Mouse (Mus musculus) heart, embryonic 12.5 days (tissue): ENCODE measurements around the gene Glra1. TPM values are rescaled to one million over a fixed set of nuclear protein-coding genes. Genes with fewer than 3 reads are reported as not detected.

ENCODE experiments used
- ATAC-seq: fragments of 200-750 bp; cut with Nextera tagmentation; 2 replicates; pipeline ENCODE4 v1.8.0; 2017; ENCODE audit warnings: moderate TSS enrichment, moderate library complexity; ENCODE audit not compliant: insufficient number of reproducible peaks, low FRiP score
- H3K27ac ChIP-seq: fragments of 300-500 bp; sonication (generic); 2 replicates; pipeline ENCODE4 v1.5.1; 2016; ENCODE audit warnings: mild to moderate bottlenecking, moderate library complexity; ENCODE audit not compliant: poor library complexity, severe bottlenecking
- H3K27me3 ChIP-seq: fragments of 300-500 bp; sonication (generic); replicated peaks from 2 replicates; pipeline ENCODE4 v1.6.1; 2016; ENCODE audit warnings: mild to moderate bottlenecking, moderate library complexity
- H3K36me3 ChIP-seq: fragments of 300-500 bp; sonication (generic); 2 replicates; pipeline ENCODE4 v1.6.1; 2016; ENCODE audit warnings: mild to moderate bottlenecking, moderate library complexity
- H3K4me1 ChIP-seq: fragments of 300-500 bp; sonication (generic); replicated peaks from 2 replicates; pipeline ENCODE4 v1.6.1; 2016; ENCODE audit warnings: mild to moderate bottlenecking
- H3K4me2 ChIP-seq: fragments of 300-500 bp; sonication (generic); 2 replicates; pipeline ENCODE4 v1.6.1; 2016; ENCODE audit warnings: mild to moderate bottlenecking, moderate library complexity
- H3K4me3 ChIP-seq: fragments of 300-500 bp; sonication (generic); 2 replicates; pipeline ENCODE4 v1.5.1; 2016; ENCODE audit warnings: mild to moderate bottlenecking
- H3K9ac ChIP-seq: fragments of 300-500 bp; sonication (generic); 2 replicates; pipeline ENCODE4 v1.6.1; 2016; ENCODE audit warnings: mild to moderate bottlenecking, moderate library complexity
- H3K9me3 ChIP-seq: fragments of 300-500 bp; sonication (generic); replicated peaks from 2 replicates; pipeline ENCODE4 v1.6.1; 2016; ENCODE audit warnings: mild to moderate bottlenecking, moderate library complexity
- WGBS: fragments of 180-500 bp; shearing (Covaris S2); methylation state at CpG from one replicate; pipeline ENCODE4 v1.1.7; 2016; 5-methylcytosine and 5-hydroxymethylcytosine counted together
- polyA plus RNA-seq: library from polyadenylated mRNA; unstranded; fragments of >200 nt; fragmentation: Nextera tagmentation; extraction: Ambion mirVana; gene quantifications from 2 replicates; pipeline ENCODE4 v1.2.1, GENCODE M21; 2016

Gene Glra1
- polyA plus RNA-seq, 1 experiment from 2014 or later = not detected

DNA sequence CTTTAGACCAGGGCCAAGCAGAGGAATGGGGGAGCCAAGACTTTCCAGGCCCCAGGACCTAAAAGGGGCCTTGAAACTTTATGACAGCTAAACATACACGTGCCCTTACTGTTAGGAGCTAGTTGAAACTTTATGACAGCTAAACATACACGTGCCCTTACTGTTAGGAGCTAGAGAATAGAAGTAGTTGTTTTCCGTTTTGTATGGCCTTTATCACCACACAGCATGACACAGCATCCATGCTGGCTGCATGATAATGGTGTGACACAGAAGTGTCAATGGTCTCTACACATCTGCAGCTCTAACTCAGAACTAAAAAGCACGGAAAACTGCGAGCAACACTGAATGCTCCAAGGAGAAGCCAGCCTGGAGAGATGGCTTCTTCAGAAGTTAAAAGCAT lies 90.3 kb downstream of the Glra1 start:
- no peak overlapping the region for H3K27ac ChIP-seq
- no peaks in the 10 kb centered on the region for H3K27me3 ChIP-seq
- no peaks in the 10 kb centered on the region for H3K36me3 ChIP-seq
- H3K4me3 ChIP-seq = no peak overlapping the region
- H3K4me2 ChIP-seq = no peak overlapping the region
- ATAC-seq = 0 out of 2 replicates have a peak, but pooled peaks have one; percentile 50
- H3K4me1 ChIP-seq = no peaks in the 10 kb centered on the region
- no peaks in the 10 kb centered on the region for H3K9me3 ChIP-seq
- 61% methylated on average over 5 of the region's 5 CpGs for WGBS
- H3K9ac ChIP-seq = no peak overlapping the region

- Histone ChIP-seq H3K36me3 (no peaks in the 10 kb centered on the region), H3K9me3 (no peaks in the 10 kb centered on the region), H3K4me2 (no peak overlapping the region), H3K4me3 (no peak overlapping the region), H3K27me3 (no peaks in the 10 kb centered on the region), H3K27ac (no peak overlapping the region), H3K4me1 (no peaks in the 10 kb centered on the region), H3K9ac (no peak overlapping the region)
- WGBS = 56% methylated on average over 5 of the region's 5 CpGs
- ATAC-seq = no peak
Measured at GRCm38 (mm10) chr11:55511374-55511773, 96.6 kb downstream of the Glra1 start.

GRCm38 (mm10) chr11:55505485-55505884 lies 102.5 kb downstream of the Glra1 start:
- no peaks in the 10 kb centered on the region for H3K4me1 ChIP-seq
- H3K27me3 ChIP-seq = no peaks in the 10 kb centered on the region
- no peak for ATAC-seq
- H3K4me2 ChIP-seq = no peak overlapping the region
- WGBS = 82% methylated on average over 3 of the region's 3 CpGs
- peaks cover 30% of the 10 kb centered on the region for H3K36me3 ChIP-seq
- H3K9me3 ChIP-seq = no peaks in the 10 kb centered on the region
- H3K4me3 ChIP-seq = no peak overlapping the region
- no peak overlapping the region for H3K27ac ChIP-seq
- no peak overlapping the region for H3K9ac ChIP-seq

- Histone ChIP-seq H3K27ac (no peak overlapping the region), H3K27me3 (no peaks in the 10 kb centered on the region), H3K9ac (no peak overlapping the region), H3K4me2 (no peak overlapping the region), H3K4me3 (no peak overlapping the region), H3K36me3 (peaks cover 53% of the 10 kb centered on the region), H3K9me3 (no peaks in the 10 kb centered on the region), H3K4me1 (no peaks in the 10 kb centered on the region; the same call in 1 of the 2 replicates)
- 91% methylated on average over 5 of the region's 5 CpGs for WGBS
- ATAC-seq = no peak
Measured at GRCm38 (mm10) chr11:55502886-55503285, 105.1 kb downstream of the Glra1 start.

GRCm38 (mm10) chr11:55501955-55502531 lies 106.0 kb downstream of the Glra1 start:
- Histone ChIP-seq H3K9me3 (no peaks in the 10 kb centered on the region), H3K9ac (no peak overlapping the region), H3K27me3 (no peaks in the 10 kb centered on the region), H3K4me2 (no peak overlapping the region), H3K27ac (no peak overlapping the region), H3K4me3 (no peak overlapping the region), H3K4me1 (peaks cover 7% of the 10 kb centered on the region), H3K36me3 (peaks cover 62% of the 10 kb centered on the region)
- no peak for ATAC-seq
- WGBS = 89% methylated on average over 8 of the region's 8 CpGs

DNA sequence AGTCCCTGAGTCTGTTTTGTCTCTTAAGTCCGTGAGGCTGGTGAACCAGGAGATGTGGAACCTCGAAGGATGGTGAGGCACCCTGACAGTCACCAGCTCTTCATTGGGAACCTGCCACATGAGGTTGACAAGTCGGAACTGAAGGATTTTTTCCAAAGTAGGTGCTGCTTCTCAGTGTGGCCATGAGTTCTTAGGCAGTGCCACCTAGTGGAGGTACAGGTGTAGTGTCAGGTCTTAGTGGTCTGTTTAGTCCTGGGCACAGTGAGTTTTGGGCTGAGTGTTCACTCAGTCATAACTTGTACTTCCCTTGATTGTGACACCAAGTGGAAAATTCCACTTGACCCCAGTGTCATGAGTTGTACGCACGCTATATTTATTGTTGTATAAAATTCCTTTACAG lies 110.1 kb downstream of the Glra1 start:
- peaks cover 7% of the 10 kb centered on the region for H3K4me1 ChIP-seq
- peak; percentile 70; the same call in 1 of the 2 replicates for ATAC-seq
- no peak overlapping the region for H3K27ac ChIP-seq
- H3K9ac ChIP-seq = no peak overlapping the region
- no peak overlapping the region for H3K4me3 ChIP-seq
- WGBS = 43% methylated on average over 5 of the region's 5 CpGs
- H3K36me3 ChIP-seq = peaks cover 93% of the 10 kb centered on the region
- H3K27me3 ChIP-seq = no peaks in the 10 kb centered on the region
- H3K9me3 ChIP-seq = no peaks in the 10 kb centered on the region
- H3K4me2 ChIP-seq = no peak overlapping the region

DNA sequence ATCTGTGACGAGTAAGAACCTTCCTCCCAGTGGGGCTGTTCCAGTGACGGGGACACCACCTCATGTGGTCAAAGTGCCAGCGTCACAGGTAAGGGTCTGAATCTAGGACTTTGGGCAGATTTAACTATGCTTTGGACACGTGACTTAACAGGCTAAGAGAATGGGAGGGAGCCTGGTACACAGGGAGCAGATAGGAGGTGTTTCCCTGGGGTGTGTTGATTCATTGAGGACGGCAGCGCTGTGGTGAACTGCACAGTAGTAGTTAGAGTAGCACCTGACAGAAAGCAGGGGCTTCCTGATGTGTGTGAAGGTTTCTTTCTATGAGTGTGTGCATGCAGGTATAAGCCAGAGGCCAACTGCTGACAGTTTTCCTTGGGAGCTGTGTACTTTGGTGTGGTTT lies 111.8 kb downstream of the Glra1 start:
- WGBS = 77% methylated on average over 6 of the region's 6 CpGs

DNA sequence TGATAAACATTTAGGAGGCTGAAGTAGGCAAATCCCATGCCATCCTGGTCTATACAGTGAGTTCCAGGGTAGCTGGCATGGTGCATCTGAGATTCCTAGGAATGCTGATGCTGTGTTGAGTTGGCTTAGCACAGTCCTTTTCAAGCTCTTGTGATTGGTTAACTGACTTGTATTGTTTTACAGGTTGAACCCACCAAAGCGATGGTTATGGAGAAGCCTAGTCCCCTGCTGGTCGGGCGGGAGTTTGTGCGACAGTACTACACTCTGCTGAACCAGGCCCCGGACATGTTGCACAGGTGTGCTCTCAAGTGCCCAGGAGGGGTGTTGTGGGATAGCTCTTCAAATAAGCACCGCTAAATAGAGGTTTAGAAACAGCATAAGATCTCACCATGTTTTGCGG lies 122.6 kb downstream of the Glra1 start:
- Histone ChIP-seq H3K27me3 (no peaks in the 10 kb centered on the region), H3K9ac (no peak overlapping the region), H3K4me3 (no peak overlapping the region), H3K4me2 (no peak overlapping the region), H3K9me3 (no peaks in the 10 kb centered on the region), H3K27ac (no peak overlapping the region), H3K4me1 (peaks cover 28% of the 10 kb centered on the region), H3K36me3 (peaks cover 74% of the 10 kb centered on the region)
- no peak for ATAC-seq
- 96% methylated on average over 7 of the region's 7 CpGs for WGBS

More for the DNA sequence above, 111.8 kb downstream of the Glra1 start:
- no peaks in the 10 kb centered on the region for H3K27me3 ChIP-seq
- peaks cover 7% of the 10 kb centered on the region for H3K4me1 ChIP-seq
- no peak overlapping the region for H3K9ac ChIP-seq
- H3K27ac ChIP-seq = no peak overlapping the region
- no peak overlapping the region for H3K4me2 ChIP-seq
- no peak overlapping the region for H3K4me3 ChIP-seq
- ATAC-seq = no peak
- peaks cover 93% of the 10 kb centered on the region for H3K36me3 ChIP-seq
- H3K9me3 ChIP-seq = no peaks in the 10 kb centered on the region

DNA sequence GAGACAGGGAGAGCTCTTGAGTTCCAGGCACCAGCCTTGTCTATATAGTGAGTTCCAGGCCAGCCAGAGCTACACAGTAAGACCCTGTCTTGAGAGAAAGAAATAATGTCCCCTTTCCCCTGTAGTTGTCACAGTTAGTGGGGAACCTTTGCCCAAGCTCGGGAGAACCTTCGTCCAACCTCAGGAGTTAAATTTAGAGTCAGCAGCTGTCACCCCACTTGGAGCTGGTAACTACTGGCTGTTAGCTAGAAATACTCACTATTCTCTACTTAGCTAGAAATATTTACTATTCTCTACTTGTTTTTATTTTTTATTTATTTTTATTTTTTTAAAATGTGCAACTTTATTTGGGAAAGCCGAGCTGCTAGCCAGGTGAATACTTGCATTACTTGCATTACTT lies 134.8 kb downstream of the Glra1 start:
- H3K4me1 ChIP-seq = peaks cover 30% of the 10 kb centered on the region
- no peak for ATAC-seq
- no peak overlapping the region for H3K9ac ChIP-seq
- H3K4me2 ChIP-seq = peak overlapping the region; percentile 19; the same call in 1 of the 2 replicates
- WGBS = 64% methylated on average over 3 of the region's 3 CpGs
- H3K27me3 ChIP-seq = no peaks in the 10 kb centered on the region
- no peaks in the 10 kb centered on the region for H3K9me3 ChIP-seq
- H3K4me3 ChIP-seq = no peak overlapping the region
- H3K27ac ChIP-seq = no peak overlapping the region
- H3K36me3 ChIP-seq = peaks cover 20% of the 10 kb centered on the region

DNA sequence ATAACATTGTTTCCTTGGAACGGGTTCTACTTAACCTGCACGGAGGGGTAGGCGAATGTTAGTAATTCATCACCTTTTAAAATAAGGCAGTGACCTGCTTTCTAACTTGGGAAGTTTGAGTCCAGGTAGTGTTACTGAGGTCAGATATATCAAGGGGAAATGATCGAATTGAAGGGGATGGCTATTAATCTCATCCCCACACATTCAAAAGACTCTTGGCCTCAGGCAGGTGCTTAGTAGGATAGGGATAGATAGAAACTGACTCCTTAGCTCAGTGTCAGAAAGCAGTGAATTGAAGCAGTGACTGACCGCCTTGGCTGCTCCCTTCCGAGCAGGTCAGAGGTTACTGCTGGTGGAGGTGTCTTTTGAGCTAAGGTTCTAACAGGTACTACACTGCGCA lies 136.5 kb downstream of the Glra1 start:
- peaks cover 20% of the 10 kb centered on the region for H3K36me3 ChIP-seq
- no peak overlapping the region for H3K27ac ChIP-seq
- peak overlapping the region; percentile 85 for H3K4me3 ChIP-seq
- H3K9ac ChIP-seq = 0 out of 2 replicates have a peak overlapping the region, but pooled peaks have one; percentile 97
- peak overlapping the region; percentile 77 for H3K4me2 ChIP-seq
- H3K27me3 ChIP-seq = no peaks in the 10 kb centered on the region
- H3K9me3 ChIP-seq = no peaks in the 10 kb centered on the region
- H3K4me1 ChIP-seq = peaks cover 35% of the 10 kb centered on the region
- WGBS = 88% methylated on average over 7 of the region's 7 CpGs
- no peak for ATAC-seq

DNA sequence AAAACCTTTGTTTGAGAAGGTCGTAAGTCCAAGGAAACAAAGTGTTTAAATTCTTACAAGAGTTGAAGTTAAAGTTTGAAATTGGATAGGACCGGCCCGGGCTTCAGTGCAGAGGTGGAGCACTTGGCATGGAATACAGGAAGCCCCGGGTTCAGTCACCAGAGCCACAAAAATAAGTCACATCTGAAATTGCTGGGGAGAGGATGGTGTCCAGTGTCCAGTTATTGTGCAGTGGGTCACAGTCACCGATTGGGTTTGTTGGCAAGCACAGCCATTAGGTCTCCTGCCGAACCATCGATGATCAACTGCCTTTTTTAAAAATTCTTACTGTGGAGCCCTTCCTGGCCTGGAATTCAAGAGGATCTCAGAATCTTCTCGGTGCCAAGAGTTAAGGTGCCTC lies 137.2 kb downstream of the Glra1 start:
- no peak overlapping the region for H3K27ac ChIP-seq
- peak overlapping the region; percentile 77 for H3K4me2 ChIP-seq
- WGBS = 46% methylated on average over 8 of the region's 8 CpGs
- peaks cover 35% of the 10 kb centered on the region for H3K4me1 ChIP-seq
- no peaks in the 10 kb centered on the region for H3K9me3 ChIP-seq
- no peaks in the 10 kb centered on the region for H3K27me3 ChIP-seq
- peak overlapping the region; percentile 97 for H3K9ac ChIP-seq
- ATAC-seq = no peak
- peak overlapping the region; percentile 85 for H3K4me3 ChIP-seq
- H3K36me3 ChIP-seq = peaks cover 20% of the 10 kb centered on the region
